Mouse (Mus musculus): Measurements from ENCODE around the gene Notch1.

DNA sequence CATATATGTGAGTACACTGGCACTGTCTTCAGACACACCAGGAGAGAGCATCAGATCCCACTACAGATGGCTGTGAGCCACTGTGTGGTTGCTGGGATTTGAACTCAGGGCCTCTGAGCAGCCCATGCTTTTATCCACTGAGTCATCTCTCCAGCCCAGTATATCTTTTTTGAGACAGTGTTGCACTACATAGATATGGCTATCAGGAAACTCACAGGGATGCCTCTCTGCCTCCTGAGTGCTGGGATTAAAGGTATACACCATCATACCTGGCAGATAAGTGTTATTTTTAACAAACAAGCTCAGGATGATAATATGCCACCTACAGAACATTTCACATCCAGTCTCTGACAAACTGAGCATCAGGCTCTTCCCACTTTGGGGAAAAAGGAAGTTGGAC is 99.4 kb downstream of the Notch1 start:
- TF ChIP-seq MYC (IDR thresholded peaks at IDR 0.05; ENCODE audit: low read depth, low read length), result no peak
- TF ChIP-seq CTCF (IDR thresholded peaks at IDR 0.05 in 2 of 3, conservative IDR thresholded peaks at IDR 0.05 in 1 of 3; ENCODE audit: control insufficient read depth in 1 of 3, insufficient read depth in 1 of 3, low read depth in 2 of 3, low read length in 3 of 3, poor library complexity in 1 of 3, severe bottlenecking in 1 of 3), result no peak
- TF ChIP-seq MXI1 (IDR thresholded peaks at IDR 0.05; ENCODE audit: low read depth, low read length), result no peak
- TF ChIP-seq USF1 (IDR thresholded peaks at IDR 0.05; ENCODE audit: low read depth, low read length), result no peak
- no peak for TF ChIP-seq GABPA (IDR thresholded peaks at IDR 0.05; ENCODE audit: low read depth, low read length)
- TF ChIP-seq POLR2A (IDR thresholded peaks at IDR 0.05; ENCODE audit: control insufficient read depth in 1 of 2, insufficient read depth in 1 of 2, low read depth in 1 of 2, low read length in 2 of 2, poor library complexity in 1 of 2), result no peak
- TF ChIP-seq MAZ (IDR thresholded peaks at IDR 0.05; ENCODE audit: low read depth, low read length), result no peak
- TF ChIP-seq JUND (IDR thresholded peaks at IDR 0.05; ENCODE audit: low read depth, low read length), result no peak
- TF ChIP-seq ZMIZ1 (IDR thresholded peaks at IDR 0.05; ENCODE audit: low read depth, low read length), result no peak
- TF ChIP-seq NELFE (IDR thresholded peaks at IDR 0.05; ENCODE audit: low read depth, low read length), result no peak

Data from MEL (cell line).